ENCODE assay signal across 23 mouse cellular contexts in the genomic region with DNA sequence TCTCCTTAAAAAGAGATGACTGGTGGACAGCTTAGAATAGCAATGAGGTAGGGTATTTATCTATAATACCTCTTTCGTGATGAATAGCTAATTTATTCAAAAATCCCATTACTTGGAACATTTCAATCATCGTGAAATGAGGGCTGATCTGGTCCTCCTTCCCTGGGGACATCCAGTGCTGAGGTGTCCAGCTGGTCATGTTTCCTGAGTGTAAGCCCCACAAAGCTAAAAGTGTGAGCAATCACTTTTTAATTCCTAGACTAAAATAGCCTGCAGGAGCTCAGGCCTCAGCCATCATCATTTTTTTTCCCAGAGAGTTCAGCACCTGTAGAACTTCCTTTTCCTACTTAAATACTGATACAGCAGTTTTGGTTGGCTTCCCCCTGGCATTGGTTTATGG.
"Had no signal": no experiment of that assay in that cellular context is flagged by ENCODE, and none has a peak within 500 bp of the region (broad histone marks: within the 10 kb centered on the region; RNA-seq: fewer than 3 reads in every experiment).

No protein-coding gene starts in this region.

- H3K27ac ChIP-seq: limb, embryonic 10.5 days; limb, embryonic 13.5 days; liver, embryonic 12.5 days; liver, embryonic 15.5 days; lung, embryonic 15.5 days; neural tube, embryonic 12.5 days; neural tube, embryonic 15.5 days; stomach, postnatal 0 days had no signal

- H3K9me3 ChIP-seq: limb, embryonic 10.5 days; limb, embryonic 13.5 days; liver, embryonic 12.5 days; liver, embryonic 15.5 days; lung, embryonic 15.5 days; neural tube, embryonic 12.5 days; neural tube, embryonic 15.5 days had no signal

- H3K36me3 ChIP-seq: limb, embryonic 10.5 days; limb, embryonic 13.5 days; liver, embryonic 12.5 days; liver, embryonic 15.5 days; lung, embryonic 15.5 days; neural tube, embryonic 12.5 days; neural tube, embryonic 15.5 days had no signal

- H3K4me3 ChIP-seq: limb, embryonic 10.5 days; limb, embryonic 13.5 days; liver, embryonic 12.5 days; liver, embryonic 15.5 days; lung, embryonic 15.5 days; megakaryocyte, embryonic 14.5 days; neural tube, embryonic 12.5 days; neural tube, embryonic 15.5 days had no signal

- H3K4me1 ChIP-seq: limb, embryonic 13.5 days; liver, embryonic 12.5 days; liver, embryonic 15.5 days; neural tube, embryonic 15.5 days had no signal

- H3K4me2 ChIP-seq: limb, embryonic 13.5 days; liver, embryonic 12.5 days; liver, embryonic 15.5 days; lung, embryonic 15.5 days; neural tube, embryonic 12.5 days; neural tube, embryonic 15.5 days had no signal

- H3K9ac ChIP-seq: limb, embryonic 13.5 days; liver, embryonic 12.5 days; liver, embryonic 15.5 days; lung, embryonic 15.5 days; neural tube, embryonic 12.5 days; neural tube, embryonic 15.5 days had no signal

- H3K27me3 ChIP-seq: limb, embryonic 13.5 days; liver, embryonic 12.5 days; liver, embryonic 15.5 days; lung, embryonic 15.5 days; megakaryocyte, embryonic 14.5 days; neural tube, embryonic 12.5 days; neural tube, embryonic 15.5 days had no signal

- ATAC-seq: liver, embryonic 12.5 days had no signal

- DNase-seq: kidney, adult 11 months; kidney, adult 9 months; kidney, postnatal 14 days; kidney, postnatal 4 days; liver; lung, adult 18-20 months; lung, postnatal 10 days; lung, postnatal 36 days; right cerebral cortex, adult 18-20 months; right cerebral cortex, postnatal 14 days; right cerebral cortex, postnatal 4 days; thymus, adult 2 months; thymus, postnatal 14 days; thymus, postnatal 4 days had no signal
